Mouse (Mus musculus) telencephalon, adult 2 months (tissue): ENCODE results near the gene Fam131a.
"Not testable (repeated sequence)": the region's sequence is repeated elsewhere in the genome, so short reads cannot be mapped to it uniquely, and the experiment has no call there.

Experiments
- DNase-seq: peaks from one replicate; pipeline ENCODE4 v3.0.0-alpha.2; 2011; ENCODE audit warnings: low read depth, low spot score

The Fam131a gene

DNA sequence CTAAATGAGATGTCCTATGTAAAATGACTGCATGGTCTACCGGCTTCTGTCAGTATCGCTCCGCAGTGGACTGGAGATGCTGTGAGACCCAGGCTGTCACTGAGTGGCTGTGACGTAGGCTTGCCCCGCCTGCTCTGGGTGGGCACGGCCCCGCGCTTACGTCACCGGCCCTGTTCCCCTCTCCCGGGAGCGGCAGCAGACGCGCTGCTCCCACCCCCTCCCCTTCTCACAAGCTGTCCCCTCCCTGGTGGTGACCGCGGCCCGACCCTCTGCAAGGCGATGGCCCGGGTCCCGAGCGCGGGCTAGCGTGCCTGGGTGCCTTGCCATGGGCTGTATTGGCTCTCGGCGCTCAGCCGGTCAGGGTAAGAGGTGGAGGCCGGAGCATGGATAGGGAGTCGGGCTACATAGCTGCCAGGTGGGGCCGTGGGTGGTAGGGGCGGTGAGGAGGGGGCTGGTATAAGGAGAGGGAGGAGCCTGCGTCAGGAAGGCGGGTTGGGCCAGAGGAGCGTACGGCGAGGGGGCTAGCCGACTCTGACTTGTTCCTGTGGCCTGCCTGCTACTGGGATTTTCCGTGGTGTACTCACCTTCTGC, at the start of gene Fam131a:
Gene Fam131a (plus strand): TSS at position 131 of the 591 bp plus-strand sequence.
- DNase-seq: peak; percentile 90

DNA sequence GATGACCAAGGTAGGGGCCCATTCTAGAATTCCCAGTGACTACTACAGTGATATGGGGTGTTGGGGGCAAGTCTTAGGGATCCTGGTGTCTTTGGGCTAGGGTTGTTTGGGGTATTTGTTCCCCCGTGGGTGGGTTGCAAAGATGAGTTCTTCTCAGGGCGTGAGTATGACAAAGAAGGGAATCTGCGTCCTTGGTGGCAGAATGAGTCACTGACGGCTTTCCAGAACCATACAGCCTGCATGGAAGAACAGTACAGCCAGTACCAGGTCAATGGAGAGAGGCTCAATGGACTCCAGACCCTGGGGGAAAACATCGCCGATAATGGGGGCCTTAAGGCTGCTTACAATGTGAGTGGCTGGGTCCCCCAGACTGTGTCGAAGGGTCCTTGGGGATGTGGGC, 49.1 kb upstream of the Fam131a start:
- no peak for DNase-seq

DNA sequence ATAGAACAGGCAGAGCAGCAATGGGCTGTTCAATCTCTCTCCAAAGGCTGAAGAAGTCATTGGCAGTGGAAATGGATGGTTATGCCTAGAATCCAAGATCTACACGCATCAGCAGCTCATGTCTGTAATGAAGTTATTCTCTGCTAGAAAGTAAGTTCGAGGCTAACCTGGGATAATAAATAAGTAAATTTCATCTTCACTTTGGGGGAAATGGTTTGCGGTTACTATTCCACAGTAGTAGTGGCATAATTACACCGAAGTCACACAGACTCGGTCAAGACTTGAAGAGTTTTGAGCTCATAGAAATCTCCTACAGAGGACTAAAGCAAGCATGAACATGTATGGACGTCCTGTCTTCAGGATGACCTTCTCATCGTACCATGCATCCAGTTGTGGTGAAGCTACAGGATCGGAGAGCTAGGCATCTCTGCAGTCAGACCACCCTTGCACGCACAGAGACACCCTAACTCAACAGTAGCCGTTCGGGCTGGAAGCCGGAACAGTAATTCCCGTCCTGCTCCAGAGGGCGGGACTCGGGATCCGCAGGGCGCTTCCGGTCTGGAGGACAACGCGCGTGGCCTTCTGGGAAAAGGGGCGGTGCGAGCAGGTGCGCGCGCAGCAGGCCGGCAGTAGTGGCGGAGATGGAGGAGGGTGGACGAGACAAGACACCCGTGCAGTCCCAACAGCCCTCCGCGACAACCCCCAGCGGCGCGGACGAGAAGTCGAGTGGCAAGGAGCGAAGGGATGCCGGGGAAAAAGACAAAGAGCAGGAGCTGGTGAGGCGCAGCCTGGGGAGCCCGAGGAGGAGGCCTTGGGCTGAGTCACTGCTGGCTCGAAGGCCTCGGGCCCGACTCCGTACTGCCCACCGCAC, 41.7 kb upstream of the Fam131a start, which contains the start of gene Psmd2:
Gene Psmd2 (plus strand): TSS at position 577 of the 871 bp plus-strand sequence.
- DNase-seq: peak; percentile 91

DNA sequence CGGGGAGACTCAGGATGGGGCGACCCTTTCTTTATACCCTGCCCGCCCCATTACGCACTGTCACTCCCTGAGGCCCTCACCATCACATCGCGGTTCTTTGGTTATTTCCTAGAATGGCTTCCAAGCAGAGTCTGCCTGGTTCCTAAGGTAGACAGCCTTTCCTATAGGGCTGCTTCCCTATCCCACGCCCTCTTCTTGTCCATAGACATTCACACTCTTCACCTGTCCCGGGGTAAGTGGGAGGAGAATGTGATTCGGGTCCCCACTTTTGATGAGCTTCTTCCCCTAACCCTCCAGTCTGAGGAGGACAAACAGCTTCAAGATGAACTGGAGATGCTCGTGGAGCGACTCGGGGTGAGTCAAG, 41.1 kb upstream of the Fam131a start:
- DNase-seq: no peak

DNA sequence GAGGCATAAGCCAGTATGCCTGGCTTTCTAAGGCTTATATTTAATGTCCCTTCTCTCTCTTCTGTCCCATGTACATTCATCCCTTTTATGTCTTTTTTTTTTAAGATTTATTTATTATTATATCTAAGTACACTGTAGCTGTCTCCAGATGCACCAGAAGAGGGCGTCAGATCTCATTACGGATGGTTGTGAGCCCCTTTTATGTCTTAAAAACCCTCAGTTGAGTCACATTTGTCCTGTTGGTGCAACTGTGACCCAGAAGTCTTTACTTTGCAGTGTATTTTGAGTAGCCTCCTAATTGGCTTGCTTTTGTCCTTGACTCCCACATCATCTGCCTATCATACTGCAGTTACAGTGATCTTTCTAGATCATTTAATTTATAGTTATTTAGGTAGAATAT, 39.7 kb upstream of the Fam131a start:
- no peak for DNase-seq

DNA sequence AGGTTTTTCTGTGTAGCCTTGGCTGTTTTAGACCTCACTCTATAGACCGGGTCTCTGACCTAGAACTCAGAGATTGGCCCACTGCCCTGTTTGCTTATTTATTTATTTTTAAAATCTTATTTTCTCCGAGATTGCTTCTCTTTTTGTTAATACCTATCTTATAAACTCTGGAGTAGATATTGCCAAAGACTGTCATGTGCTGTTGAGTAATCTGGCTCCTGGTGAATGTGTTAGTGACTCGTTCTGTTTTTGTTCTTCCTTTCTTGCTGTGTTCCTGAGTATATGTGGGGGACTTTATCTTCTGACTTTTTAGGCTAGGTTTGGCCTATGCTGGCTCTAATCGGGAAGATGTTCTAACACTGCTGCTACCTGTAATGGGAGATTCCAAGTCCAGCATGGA, 35.4 kb upstream of the Fam131a start:
- DNase-seq: no peak

DNA sequence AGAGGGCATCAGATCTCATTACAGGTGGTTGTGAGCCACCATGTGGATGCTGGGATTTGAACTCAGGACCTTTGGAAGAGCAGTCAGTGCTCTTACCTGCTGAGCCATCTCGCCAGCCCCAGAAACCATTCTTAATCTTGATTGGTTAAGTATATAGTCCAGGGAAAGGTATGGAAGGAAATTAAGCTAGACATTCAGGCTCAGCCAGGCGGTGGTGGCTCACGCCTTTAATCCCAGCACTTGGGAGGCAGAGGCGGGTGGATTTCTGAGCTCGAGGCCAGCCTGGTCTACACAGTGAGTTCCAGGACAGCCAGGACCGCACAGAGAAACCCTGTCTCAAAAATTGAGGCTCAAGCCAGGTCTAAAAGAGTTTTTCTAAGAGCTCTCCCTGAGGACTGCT, 25.0 kb upstream of the Fam131a start, which contains the start of gene Eif4g1:
Gene Eif4g1 (plus strand): TSS at position 301 of the 400 bp plus-strand sequence.
- DNase-seq: not testable (repeated sequence)

DNA sequence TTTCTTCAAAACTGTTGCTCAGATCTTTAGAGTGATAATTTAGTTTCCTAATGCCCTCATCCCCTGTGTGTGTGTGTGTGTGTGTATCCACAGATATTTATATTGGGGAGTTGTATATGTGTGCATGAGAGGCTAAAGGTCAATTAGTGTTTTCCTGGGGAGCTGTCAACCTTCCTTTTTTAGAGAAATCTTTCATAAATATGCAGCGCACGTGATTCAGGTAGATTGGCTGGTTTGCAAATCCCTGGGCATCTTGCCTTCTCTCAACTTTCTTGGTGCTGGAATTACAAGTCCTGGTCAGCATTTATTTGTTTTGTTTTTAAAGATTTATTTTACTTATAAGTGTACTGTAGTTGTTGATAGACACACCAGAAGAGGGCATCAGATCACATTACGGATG, 22.8 kb upstream of the Fam131a start:
- DNase-seq: no peak

DNA sequence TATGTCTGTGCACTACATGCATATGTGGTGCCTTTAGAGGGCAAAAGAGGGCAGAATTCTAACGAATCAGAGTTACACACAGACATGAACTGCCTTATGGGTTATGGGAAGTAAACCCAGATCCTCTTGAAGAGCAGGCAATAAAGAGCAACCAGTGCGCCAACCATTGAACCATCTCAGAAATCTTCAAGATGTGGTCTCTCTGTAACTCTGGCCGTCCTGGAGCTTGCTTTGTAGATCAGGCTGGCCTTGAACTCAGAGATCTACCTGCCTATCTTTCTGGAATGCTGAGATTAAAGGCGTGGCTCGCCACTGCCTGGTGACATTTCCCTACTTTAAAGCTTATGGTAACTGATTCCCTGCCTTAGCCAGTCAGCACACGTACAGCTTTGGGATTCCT, 21.2 kb upstream of the Fam131a start:
- no peak for DNase-seq

DNA sequence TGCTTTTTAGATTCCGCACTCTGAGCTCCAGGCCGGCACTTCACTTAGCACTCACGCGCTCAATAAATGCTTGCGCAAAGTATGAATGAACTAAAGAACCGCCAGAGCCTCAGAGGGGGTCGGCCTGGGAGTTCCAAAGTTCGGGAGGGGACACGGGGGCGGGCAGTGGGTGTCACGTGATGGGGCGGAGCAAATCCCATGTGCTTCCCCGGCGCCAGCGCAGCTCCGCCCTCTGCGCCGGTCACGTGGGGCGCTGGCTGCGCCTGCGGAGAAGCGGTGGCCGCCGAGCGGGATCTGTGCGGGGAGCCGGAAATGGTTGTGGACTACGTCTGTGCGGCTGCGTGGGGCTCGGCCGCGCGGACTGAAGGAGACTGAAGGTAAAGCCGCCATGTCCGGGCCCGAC, 20.5 kb upstream of the Fam131a start:
- peak; percentile 93 for DNase-seq

DNA sequence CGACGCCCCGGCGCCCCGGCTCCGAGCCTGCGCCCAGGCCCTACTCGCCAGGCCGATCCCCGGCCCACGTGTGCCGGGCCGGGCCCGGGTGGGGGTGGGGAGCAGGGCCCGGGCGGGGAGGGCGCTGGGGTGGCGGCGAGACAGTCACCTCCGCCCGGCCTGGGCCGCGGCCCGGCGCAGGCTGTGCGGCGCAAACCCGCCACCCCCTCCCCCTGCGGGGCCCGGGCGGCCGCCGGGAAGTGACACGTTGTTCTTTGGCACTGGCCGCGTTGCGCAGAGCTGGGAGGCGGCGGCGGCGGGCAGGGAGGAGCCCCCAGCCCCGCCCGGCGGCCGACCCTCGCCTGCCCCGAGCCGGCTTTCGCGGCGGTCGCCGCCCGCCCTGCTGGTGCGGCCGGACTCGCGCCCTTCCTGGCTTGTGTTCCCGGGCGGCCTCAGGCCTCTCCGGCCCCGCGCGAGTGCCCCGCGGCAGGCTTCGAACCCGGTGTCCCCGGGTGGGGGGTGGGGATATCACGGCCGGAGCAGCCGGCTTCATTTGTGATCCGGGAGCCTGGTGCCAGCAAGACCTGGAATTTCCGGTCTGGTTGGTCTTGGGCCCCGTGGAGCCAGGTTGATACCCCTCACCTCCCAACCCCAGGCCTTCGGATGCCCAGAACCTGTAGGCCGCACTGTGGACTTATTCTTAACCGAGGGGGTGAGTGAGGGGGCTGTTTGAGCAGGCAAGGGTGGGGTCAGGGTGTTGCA, 19.9 kb upstream of the Fam131a start:
- DNase-seq: no peak

DNA sequence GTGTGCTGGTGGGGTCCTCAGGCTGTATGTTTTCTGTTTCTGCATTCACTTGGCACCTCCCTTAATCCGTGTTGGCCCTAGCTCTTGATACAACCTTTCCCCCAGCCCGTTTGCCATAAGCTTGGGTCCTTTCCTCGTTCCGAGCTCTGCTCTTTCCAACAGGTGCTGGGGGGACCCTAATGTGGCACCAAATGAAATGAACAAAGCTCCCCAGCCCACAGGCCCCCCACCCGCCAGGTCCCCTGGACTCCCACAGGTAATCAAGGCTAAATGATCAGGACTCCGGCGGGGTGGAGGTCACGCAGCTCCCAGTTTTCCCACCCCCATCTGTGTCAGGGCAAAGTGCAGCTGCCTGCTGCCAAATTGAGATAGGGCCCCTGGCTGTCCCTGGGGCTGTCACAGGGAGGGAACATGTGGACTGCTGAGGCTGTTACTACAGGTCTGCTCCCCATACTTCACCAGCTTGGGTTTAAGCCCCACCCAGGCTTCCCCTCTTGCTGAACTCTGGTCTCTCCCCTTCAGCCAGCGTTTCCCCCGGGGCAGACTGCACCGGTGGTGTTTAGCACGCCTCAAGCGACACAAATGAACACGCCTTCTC, 19.2 kb upstream of the Fam131a start:
- no peak for DNase-seq

DNA sequence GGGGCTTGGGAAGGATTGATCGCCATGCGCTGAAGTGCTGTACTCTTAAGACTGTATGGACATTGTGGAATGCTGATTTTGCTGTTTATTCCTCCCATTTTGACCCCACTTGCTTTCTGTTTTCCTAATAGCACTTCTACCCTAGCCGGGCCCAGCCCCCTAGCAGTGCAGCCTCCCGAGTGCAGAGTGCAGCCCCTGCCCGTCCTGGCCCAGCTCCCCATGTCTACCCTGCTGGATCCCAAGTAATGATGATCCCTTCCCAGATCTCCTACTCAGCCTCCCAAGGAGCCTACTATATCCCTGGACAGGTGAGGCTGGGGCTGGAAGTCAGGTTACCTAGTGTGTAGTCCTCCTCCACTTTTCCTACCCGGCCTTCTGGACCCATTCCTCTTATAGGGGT, 17.8 kb upstream of the Fam131a start:
- no peak for DNase-seq

DNA sequence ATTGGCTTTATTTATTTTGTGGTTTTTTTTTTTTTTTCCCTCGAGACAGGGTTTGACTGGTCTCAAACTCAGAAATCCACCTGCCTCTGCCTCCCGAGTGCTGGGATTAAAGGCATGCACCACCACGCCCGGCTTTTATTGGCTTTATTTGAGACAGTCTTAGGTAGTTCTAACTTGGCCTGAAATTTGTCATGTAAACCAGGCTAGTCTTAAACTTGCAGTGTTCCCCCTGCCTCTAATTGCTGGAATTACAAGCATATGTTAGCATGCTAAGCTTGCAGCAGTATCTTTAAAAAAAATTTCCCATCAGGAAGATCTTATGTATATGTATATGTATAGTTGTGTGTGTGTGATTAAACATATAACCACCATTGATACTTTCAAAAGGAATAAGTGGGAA, 16.3 kb upstream of the Fam131a start:
- DNase-seq: no peak

DNA sequence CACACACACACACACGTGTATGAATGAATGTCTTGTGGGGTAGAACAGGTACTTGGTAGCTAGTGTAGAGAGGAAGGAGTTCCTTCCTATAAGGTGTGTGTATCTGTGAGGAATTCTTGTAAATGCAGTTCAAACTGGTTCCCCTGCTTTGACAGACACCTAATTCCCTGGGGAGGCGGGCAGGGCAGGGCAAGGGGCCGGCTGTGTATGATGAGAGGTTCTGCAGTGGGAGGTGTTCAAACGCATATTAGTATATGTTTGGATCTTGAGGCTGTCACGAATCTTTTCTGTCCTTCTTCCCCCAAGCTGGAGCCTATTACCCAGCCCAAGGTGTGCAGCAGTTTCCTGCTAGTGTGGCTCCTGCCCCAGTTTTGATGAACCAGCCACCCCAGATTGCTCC, 15.7 kb upstream of the Fam131a start:
- no peak for DNase-seq

DNA sequence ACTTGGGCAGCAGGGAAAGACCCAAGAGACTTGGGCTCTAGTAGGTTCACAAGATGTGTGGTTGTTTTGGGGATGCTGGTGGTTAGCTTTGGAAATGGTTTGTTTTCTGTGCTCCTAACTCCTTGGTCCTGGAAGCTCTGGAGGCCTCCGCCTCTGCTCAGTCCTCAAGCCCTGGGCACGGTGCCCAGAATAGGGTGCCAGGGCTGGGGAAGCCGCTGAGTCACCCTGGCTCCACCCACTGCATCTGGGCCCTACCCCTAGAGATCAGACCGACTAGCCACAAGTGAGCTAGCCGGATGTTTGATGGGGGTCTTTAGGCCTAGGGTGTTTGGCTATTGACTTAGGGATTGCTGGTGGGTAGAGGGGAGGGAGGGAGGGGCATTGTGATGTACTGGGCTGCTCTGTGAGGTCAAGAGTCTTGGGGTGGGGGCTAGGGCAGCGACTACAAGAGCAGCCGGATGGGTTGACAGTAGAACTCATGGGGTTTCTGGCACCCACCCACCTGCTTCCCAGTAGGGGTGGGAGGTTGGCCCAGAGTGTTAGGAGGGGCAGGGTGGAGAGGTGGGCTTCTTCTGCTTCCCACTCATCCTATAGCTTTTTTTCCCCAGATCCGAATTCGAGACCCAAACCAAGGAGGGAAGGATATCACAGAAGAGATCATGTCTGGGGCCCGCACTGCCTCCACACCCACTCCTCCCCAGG, 14.9 kb upstream of the Fam131a start:
- no peak for DNase-seq

DNA sequence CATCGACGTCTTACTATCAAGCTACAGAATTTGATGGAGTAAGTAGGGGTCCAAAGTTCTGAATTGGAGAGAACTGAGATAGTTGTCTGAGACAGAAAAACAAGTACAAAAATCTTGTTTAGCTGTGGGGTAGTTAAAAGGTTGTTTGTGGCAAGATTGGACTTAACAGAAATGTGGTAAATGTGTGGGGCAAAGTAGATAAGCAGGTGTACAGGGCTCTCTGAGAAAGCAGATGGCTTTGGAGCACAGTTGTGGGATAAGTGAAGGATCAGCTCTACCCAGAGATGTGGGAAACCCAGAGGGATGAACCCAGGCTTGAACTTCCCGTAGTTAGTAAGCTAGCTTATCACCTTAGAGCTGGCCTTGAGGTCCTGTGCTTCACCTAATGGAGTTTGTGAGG, 2.3 kb upstream of the Fam131a start:
- no peak for DNase-seq

DNA sequence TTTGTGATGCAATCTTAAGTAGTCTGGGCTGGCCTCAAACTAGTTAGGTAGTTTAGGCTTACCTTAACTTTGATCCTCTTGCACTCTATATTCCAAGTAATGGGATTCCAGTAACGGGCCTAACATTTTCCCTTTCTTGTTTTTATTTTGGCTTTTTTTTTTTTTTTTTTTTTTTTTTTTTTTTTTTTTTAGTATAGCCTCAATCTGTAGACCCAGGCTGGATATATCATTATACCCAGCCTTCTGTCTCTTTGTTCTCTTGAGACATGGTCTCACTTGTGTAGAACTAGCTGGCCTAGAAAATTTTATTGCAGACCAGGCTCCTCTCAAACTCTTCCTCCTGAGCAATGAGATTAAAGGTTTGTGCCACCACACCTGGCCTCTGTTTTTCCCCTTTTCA, 1.4 kb upstream of the Fam131a start:
- DNase-seq: no peak

DNA sequence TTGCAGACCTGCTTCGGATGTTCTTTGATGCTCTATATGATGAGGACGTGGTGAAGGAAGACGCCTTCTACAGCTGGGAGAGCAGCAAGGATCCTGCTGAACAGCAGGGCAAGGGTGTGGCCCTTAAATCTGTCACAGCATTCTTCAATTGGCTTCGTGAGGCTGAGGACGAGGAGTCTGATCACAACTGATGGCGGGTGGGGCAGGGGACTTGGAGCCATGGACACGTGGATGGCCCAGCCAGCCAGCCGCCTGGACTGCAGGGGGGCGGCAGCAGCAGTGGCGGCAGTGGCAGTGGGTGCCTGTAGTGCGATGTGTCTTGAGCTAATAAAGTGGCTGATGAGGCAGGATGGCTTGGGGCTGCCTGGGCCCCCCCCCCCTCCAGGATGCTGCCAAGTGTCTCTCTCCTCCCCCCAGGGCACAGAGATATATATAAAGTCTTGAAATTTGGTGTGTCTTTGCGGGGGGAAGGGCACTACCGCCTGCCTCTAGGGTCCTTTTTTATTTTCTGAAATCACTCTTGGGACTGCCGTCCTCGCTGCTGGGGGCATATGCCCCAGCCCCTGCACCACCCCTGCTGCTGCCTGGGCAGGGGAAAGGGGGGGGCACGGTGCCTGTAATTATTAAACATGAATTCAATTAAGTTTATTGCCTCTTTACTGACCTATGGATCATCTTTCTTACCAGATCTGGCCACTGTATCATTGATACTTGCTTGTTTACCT, 638 bp upstream of the Fam131a start:
- DNase-seq: no peak

DNA sequence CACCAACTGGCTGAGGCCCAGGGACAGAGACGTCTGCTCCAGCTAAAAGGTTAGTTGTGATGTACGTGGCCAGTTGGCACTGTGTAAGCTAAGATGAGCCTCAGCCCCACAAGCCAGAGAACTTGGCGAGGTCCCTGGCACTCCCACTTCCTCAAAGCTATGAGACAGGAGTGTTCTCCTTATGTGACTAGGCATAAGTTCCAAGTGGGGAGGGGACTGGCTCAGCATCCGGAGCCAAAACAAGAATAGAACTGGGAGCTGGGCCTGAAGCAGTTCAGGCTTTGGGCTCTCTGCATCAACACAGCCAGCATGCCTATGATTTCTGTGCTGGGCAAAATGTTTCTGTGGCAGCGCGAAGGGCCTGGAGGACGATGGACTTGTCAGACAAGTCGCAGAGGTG, 1.7 kb downstream of the Fam131a start:
- peak; percentile 93 for DNase-seq
